Mouse (Mus musculus) frontal cortex, postnatal 36 days (tissue): ENCODE measurements around the gene Myocos.
A peak's percentile ranks its signal among the peaks of the same experiment; 100 is the strongest.
"Not testable (repeated sequence)": the region's sequence is repeated elsewhere in the genome, so short reads cannot be mapped to it uniquely, and the experiment has no call there.

Experiments used
- DNase-seq, 2 experiments: peaks; one replicate each; pipeline ENCODE4 v3.0.0; 2022; ENCODE audit warnings: low spot score in 2 of 2

The Myocos gene

GRCm38 (mm10) chr1:162658119-162658518 lies at the start of gene Myocos:
TSS of gene Myocos (minus strand) at chr1:162658219.
- DNase-seq, result no peak

- no peak for DNase-seq
Measured at GRCm38 (mm10) chr1:162700389-162701066, 42.5 kb upstream of the Myocos start.

GRCm38 (mm10) chr1:162697866-162698265 lies 39.8 kb upstream of the Myocos start:
- no peak for DNase-seq

- DNase-seq, result no peak
Measured at GRCm38 (mm10) chr1:162693721-162694120, 35.7 kb upstream of the Myocos start.

GRCm38 (mm10) chr1:162665486-162666174 lies 7.6 kb upstream of the Myocos start:
- no peak for DNase-seq

- peak; percentile 63 to 74 for DNase-seq
Measured at GRCm38 (mm10) chr1:162664826-162665475, 6.9 kb upstream of the Myocos start.

- no peak for DNase-seq
Measured at GRCm38 (mm10) chr1:162660276-162660860, 2.3 kb upstream of the Myocos start.

- DNase-seq, result no peak
Measured at GRCm38 (mm10) chr1:162648416-162648815, 9.6 kb downstream of the Myocos start.

- DNase-seq, result no peak
Measured at GRCm38 (mm10) chr1:162646083-162646686, 11.8 kb downstream of the Myocos start.

GRCm38 (mm10) chr1:162643752-162644151 lies 14.3 kb downstream of the Myocos start:
- DNase-seq, result peak; percentile 30 to 67

- no peak for DNase-seq
Measured at GRCm38 (mm10) chr1:162642591-162642990, 15.4 kb downstream of the Myocos start.

- DNase-seq, result no peak
Measured at GRCm38 (mm10) chr1:162639861-162640260, 18.2 kb downstream of the Myocos start.

GRCm38 (mm10) chr1:162639051-162639750 lies 18.8 kb downstream of the Myocos start, which contains the start of gene Myoc:
TSS of gene Myoc (plus strand) at chr1:162639155.
- DNase-seq, result no peak

- DNase-seq, result no peak
Measured at GRCm38 (mm10) chr1:162638535-162638934, 19.5 kb downstream of the Myocos start.

GRCm38 (mm10) chr1:162636516-162636915 lies 21.5 kb downstream of the Myocos start:
- DNase-seq, result no peak

- not testable (repeated sequence) for DNase-seq
Measured at GRCm38 (mm10) chr1:162635291-162635931, 22.6 kb downstream of the Myocos start.

- not testable (repeated sequence) for DNase-seq
Measured at GRCm38 (mm10) chr1:162628326-162628725, 29.7 kb downstream of the Myocos start.

GRCm38 (mm10) chr1:162627821-162628220 lies 30.2 kb downstream of the Myocos start:
- not testable (repeated sequence) for DNase-seq

GRCm38 (mm10) chr1:162625229-162625628 lies 32.8 kb downstream of the Myocos start:
- no peak for DNase-seq

GRCm38 (mm10) chr1:162623895-162624294 lies 34.1 kb downstream of the Myocos start:
- no peak for DNase-seq

GRCm38 (mm10) chr1:162620487-162620886 lies 37.5 kb downstream of the Myocos start:
- no peak for DNase-seq
